In the genomic region with DNA sequence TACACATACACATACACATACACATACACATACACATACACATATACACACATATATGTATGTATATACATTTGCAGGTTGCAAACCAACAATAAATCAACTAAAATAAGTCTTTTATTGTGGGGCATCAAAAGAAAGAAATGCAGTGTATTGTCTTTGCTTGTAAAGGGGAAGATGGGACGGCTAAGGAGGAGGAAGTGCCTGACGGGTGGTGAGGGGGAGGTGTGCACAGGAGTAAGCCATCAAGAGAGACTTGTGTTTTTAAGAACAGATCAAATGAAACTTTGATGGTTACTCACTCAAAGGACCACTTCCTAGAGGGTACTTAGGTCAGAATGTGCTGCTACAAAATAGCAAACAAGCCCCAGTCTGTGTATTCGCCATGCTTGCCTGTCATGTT, we compare ENCODE assay signal across 12 mouse cellular contexts.
"Had no signal": no experiment of that assay in that cellular context is flagged by ENCODE, and none has a peak within 500 bp of the region (broad histone marks: within the 10 kb centered on the region; RNA-seq: fewer than 3 reads in every experiment).

No protein-coding gene starts in this region.

- ATAC-seq: liver, postnatal 0 days; lung, postnatal 0 days had no signal

- DNase-seq: kidney, adult 9 months; kidney, postnatal 14 days; kidney, postnatal 4 days; left cerebral cortex, postnatal 4 days; liver, postnatal 0 days; lung, embryonic 14.5 days; midbrain, embryonic 14.5 days; right cerebral cortex, adult 18-20 months; right cerebral cortex, postnatal 14 days; right cerebral cortex, postnatal 4 days; thymus, postnatal 25 days had no signal
